Mouse (Mus musculus) urinary bladder, postnatal 14 days (tissue): ENCODE measurements around the gene Mrpl23.
A peak's percentile ranks its signal among the peaks of the same experiment; 100 is the strongest.

Experiments used
- DNase-seq: peaks from one replicate; pipeline ENCODE4 v3.0.0; 2021; ENCODE audit warnings: low spot score

Mrpl23 gene

DNA sequence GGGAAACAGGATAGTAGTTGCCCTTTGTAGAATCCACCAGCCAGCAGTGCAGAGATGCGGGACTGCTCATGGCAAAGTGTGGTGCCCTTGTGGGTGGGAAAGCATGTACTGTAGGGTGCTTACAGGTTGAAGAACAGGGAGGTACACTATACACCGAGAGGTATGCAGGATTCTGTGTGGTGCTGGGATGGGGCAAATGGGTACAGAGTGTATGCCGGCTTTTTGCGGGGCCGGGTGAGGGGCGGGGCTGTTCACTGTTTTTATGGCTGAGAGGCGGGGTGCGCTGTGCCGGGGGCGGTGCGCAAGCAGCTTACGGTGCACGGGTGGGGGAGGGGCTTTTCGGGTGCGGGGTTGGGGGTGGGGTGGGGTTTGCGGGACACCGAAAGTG is at the start of gene Mrpl23:
Mrpl23 (plus strand) TSS at position 16 of the 388 bp plus-strand sequence.
- no peak for DNase-seq

DNA sequence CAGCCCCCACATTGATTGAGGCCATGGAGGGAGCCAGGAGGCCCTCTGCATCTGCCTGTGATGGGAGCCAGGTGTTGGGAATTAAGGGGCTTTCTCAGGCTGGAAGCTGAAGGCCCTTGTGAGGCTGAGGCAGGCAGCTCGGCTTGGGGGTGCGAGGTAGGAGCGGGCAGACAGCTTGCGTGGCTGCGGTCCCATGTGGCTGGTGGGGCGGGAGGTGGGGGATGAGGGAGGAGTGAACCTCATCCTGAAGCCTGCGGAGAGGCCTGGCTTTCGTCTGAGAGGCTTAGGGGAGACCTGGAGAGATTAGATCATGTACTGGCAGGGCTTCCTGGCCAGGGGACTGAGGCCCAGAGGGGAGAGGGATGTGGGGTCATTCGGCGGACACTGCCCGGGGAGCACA is 49.4 kb upstream of the Mrpl23 start:
- DNase-seq = peak; percentile 66

DNA sequence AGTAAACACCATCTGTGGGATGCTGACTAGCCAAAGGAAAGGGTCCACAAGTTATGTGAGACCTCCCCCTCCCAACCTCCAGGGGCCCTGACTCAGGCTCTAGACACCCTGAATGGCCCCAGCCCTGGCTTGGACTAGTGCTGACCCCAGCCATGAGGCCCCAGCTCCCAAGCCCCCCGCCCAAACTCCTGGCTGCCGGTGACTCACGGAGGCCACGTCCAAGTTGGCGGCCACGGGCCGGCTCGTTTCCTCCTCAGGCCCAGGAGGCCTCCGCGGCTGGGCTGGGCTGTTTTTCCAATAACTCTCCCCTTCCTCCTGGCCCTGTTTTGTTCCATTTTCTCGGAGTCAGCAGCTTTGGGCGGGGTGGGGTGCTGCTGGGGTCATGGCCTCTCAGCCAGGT is 47.7 kb upstream of the Mrpl23 start:
- peak; percentile 62 for DNase-seq

DNA sequence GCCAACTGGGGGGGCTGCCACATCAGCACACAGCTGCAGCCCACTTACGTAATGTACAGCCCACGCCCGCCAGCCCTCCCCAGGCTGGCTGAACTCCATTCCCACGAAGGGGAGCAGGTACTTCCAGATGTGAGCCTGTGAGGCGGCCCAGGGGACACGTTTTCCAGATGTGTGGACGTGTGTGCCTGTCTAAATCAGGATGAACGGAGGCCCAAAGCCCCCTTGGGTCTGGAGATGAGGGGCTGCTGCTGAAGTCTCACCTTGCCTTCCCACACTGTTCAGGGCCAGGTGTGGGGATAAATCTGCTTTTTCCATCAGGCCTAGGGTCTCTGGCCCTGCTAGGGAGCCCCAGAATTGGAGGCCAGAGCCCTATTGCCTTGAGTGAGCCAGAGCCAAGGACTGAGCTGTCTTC is 45.7 kb upstream of the Mrpl23 start:
- DNase-seq = no peak

- peak; percentile 62 for DNase-seq
Observed at GRCm38 (mm10) chr7:142487341-142487859, 45.1 kb upstream of the Mrpl23 start.

DNA sequence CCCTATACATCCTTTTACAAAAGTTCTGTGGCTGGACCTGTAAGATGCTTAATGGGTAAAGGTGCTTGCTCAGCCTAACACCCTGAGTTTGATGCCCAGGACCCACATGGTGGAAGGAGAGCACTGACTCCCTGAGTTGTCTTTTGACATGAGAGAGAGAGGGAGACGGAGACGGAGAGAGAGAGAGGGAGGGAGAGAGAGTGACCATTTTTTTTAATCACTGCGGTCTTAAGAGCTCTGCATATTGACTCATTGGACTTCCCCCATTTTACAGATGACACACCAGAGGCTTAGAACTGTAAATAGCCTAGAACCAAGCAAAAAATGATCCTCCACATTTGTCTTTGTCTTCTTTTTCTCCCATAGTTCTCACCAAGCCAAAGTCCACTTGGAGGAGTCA is 44.4 kb upstream of the Mrpl23 start:
- DNase-seq = no peak

- DNase-seq = no peak
Observed at GRCm38 (mm10) chr7:142493535-142493934, 39.0 kb upstream of the Mrpl23 start.

- DNase-seq = no peak
Observed at GRCm38 (mm10) chr7:142496158-142496557, 36.3 kb upstream of the Mrpl23 start.

DNA sequence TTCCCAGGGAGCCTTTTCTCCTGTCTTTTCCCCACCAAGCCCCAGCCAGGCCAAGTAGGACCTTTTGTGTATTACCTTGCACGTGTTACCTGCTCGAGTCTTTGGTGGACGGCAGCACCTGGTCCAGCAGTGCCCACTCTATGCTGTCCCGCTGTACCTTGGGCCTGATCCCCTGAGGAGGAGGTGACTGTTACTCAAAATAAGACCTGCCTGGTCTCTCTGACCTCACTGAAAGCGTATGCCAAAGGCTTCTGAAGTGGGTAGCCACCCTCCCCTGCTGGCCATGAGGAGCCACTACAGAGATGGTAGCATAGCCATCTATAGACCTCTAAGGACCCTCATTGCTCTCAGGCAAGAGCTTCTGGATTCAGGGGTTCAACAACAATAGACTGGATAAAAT is 35.7 kb upstream of the Mrpl23 start:
- no peak for DNase-seq

GRCm38 (mm10) chr7:142497775-142498174 is 34.7 kb upstream of the Mrpl23 start:
- DNase-seq = peak; percentile 50

- no peak for DNase-seq
Observed at GRCm38 (mm10) chr7:142498575-142498974, 33.9 kb upstream of the Mrpl23 start, which contains the start of gene Tnnt3. TSS of gene Tnnt3 (plus strand) at chr7:142498836.

GRCm38 (mm10) chr7:142499010-142499721 is 33.3 kb upstream of the Mrpl23 start:
- DNase-seq = no peak

GRCm38 (mm10) chr7:142500032-142500431 is 32.5 kb upstream of the Mrpl23 start:
- no peak for DNase-seq

- DNase-seq = no peak
Observed at GRCm38 (mm10) chr7:142503206-142503605, 29.3 kb upstream of the Mrpl23 start.

DNA sequence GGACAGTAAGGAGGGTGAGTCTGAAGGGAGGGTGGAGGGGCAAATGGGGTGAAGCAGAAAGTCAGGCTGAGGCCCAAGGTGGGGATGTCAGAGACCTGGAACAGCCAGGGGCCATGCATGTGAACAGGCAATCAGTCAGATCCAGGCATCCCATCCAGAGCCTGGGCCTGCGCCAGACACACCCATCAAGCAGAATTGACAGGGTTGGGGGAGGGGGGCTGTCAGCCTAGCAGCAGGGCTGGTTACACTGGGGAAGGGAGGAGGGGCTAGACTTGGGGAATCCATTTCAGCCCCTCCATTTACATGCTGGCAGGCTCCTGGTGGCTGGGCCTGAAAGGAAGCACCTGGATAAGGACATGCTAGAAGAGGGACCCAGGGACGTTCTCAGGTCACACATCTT is 26.5 kb upstream of the Mrpl23 start:
- DNase-seq = no peak

GRCm38 (mm10) chr7:142506501-142506900 is 26.0 kb upstream of the Mrpl23 start:
- DNase-seq = no peak

GRCm38 (mm10) chr7:142507453-142507852 is 25.0 kb upstream of the Mrpl23 start:
- no peak for DNase-seq

- no peak for DNase-seq
Observed at GRCm38 (mm10) chr7:142509518-142509917, 23.0 kb upstream of the Mrpl23 start.

- DNase-seq = no peak
Observed at GRCm38 (mm10) chr7:142510021-142510777, 22.3 kb upstream of the Mrpl23 start.

DNA sequence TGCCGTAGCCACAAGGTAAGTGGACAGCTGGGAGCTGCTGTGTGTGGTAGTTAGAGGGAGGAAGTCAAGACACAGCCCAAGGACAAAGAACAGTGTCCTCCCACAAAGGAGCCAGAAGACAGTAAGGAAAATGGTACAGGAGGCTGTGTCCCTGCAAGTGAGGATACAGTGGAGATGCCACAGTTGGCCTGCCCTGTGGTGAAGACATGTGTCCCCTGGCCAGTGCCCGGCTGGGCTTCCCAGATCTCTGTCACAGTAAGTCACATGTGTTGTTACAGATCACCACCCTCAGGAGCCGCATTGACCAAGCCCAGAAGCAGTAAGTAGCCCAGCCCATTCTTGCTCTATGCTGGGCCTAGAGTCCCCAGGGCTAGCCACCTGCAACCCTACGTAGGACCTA is 18.4 kb upstream of the Mrpl23 start:
- DNase-seq = no peak

GRCm38 (mm10) chr7:142516221-142516978 is 16.1 kb upstream of the Mrpl23 start:
- DNase-seq = no peak

DNA sequence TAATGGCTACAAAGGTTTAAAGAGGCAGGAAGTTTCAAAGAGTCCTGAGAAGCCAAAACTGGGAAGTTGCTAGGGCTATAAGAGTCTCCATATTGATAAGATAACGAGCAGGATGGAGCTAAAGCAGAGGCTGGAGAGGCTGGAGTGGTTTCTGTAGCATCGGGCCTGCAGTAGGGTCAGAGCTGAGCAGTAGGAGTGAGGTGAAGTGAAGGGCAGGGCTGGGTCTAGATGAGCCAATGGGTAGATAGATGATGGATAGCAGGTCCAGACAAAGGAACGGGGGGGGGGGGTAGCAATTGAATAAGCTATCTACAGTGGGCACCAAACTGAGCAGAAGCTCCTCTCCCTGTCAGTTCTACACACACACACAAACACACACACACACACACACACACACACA is 15.0 kb upstream of the Mrpl23 start:
- no peak for DNase-seq

DNA sequence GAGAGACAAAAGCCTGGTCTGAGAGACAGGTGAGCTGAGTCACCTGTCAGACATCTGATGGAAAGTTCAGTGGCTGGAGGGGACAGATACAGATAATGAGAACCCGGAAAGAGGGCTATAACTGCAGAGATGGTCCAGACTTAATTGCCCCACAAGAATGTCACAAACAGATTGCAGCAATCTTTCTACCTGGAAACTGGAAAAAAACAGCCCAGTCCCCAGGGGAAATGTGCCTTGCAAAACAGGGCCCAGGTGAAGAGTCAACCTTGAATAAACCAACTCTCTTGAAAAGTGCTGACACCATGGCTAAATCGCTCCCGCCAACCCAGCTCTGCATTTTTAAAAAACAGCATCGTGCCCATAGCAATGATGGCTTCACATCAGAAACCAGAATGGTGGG is 12.2 kb upstream of the Mrpl23 start:
- DNase-seq = no peak
